Mouse (Mus musculus) MEL (cell line): Measurements from ENCODE around the gene Prdm1. TPM values are rescaled to one million over a fixed set of nuclear protein-coding genes. Genes with fewer than 3 reads are reported as not detected.

Experiments
- DNase-seq: peaks from one replicate; pipeline ENCODE4 v3.0.0; 2011; ENCODE audit warnings: low read depth, low spot score
- H3K27ac ChIP-seq: 2 replicates; pipeline ENCODE4 v1.5.1; 2012; ENCODE audit warnings: low read depth, mild to moderate bottlenecking, control low read depth, low read length, moderate library complexity; ENCODE audit not compliant: control insufficient read depth
- H3K27me3 ChIP-seq, 2 experiments: fragments of 150-350 bp in 1 of 2; sonication (generic) in 1 of 2; 2 replicates each; pipeline ENCODE4 v1.6.1; 2012; ENCODE audit warnings: low read length in 2 of 2, mild to moderate bottlenecking in 2 of 2, improper control_type of control experiment in 1 of 2, moderate library complexity in 1 of 2; ENCODE audit not compliant: insufficient read depth in 2 of 2, control insufficient read depth in 1 of 2
- H3K36me3 ChIP-seq, 2 experiments: 2 replicates each; pipeline ENCODE4 v1.6.1; 2012 to 2014; ENCODE audit warnings: low read length in 2 of 2, improper control_type of control experiment in 1 of 2, inconsistent platforms in 1 of 2, mild to moderate bottlenecking in 1 of 2; ENCODE audit not compliant: insufficient read depth in 2 of 2, control insufficient read depth in 1 of 2
- H3K4me1 ChIP-seq, 2 experiments: fragments of 150-350 bp in 1 of 2; sonication (generic) in 1 of 2; 2 replicates each; pipeline ENCODE4 v1.6.1; 2012; ENCODE audit warnings: low read length in 2 of 2, improper control_type of control experiment in 1 of 2, mild to moderate bottlenecking in 1 of 2; ENCODE audit not compliant: insufficient read depth in 2 of 2, control insufficient read depth in 1 of 2
- H3K4me3 ChIP-seq, 2 experiments: fragments of 150-350 bp in 1 of 2; sonication (generic) in 1 of 2; 2 replicates each; pipeline ENCODE4 v1.5.1; 2012; ENCODE audit warnings: low read depth in 2 of 2, low read length in 2 of 2, mild to moderate bottlenecking in 2 of 2, moderate library complexity in 2 of 2, control low read depth in 1 of 2, improper control_type of control experiment in 1 of 2; ENCODE audit not compliant: control insufficient read depth in 1 of 2, insufficient read depth in 1 of 2
- H3K79me2 ChIP-seq: 2 replicates; pipeline ENCODE4 v1.6.1; 2012; ENCODE audit warnings: mild to moderate bottlenecking, low read length, moderate library complexity; ENCODE audit not compliant: control insufficient read depth, poor library complexity, insufficient read depth
- H3K9ac ChIP-seq: 2 replicates; pipeline ENCODE4 v1.6.1; 2012; ENCODE audit warnings: low read depth, mild to moderate bottlenecking, control low read depth, low read length, moderate library complexity; ENCODE audit not compliant: control insufficient read depth, poor library complexity, severe bottlenecking
- H3K9me3 ChIP-seq: fragments of 150-350 bp; sonication (generic); replicated peaks from 2 replicates; pipeline ENCODE4 v1.6.1; 2012; ENCODE audit warnings: mild to moderate bottlenecking, low read length, improper control_type of control experiment, moderate library complexity; ENCODE audit not compliant: insufficient read depth
- CHD1 ChIP-seq: IDR thresholded peaks from 2 replicates; pipeline ENCODE4 v1.6.1; 2012; ENCODE audit warnings: low read depth, mild to moderate bottlenecking, inconsistent platforms, low read length, improper control_type of control experiment
- CTCF ChIP-seq, 3 experiments: IDR thresholded peaks in 2 of 3; conservative IDR thresholded peaks in 1 of 3; 2 replicates each; pipeline ENCODE4 v1.5.1; 2011 to 2012; ENCODE audit warnings: low read length in 3 of 3, low read depth in 2 of 3, mild to moderate bottlenecking in 2 of 3, improper control_type of control experiment in 1 of 3, inconsistent platforms in 1 of 3, mixed read lengths in 1 of 3, moderate library complexity in 1 of 3; ENCODE audit not compliant: control insufficient read depth in 1 of 3, insufficient read depth in 1 of 3, poor library complexity in 1 of 3, severe bottlenecking in 1 of 3
- ETS1 ChIP-seq: IDR thresholded peaks from 2 replicates; pipeline ENCODE4 v1.6.1; 2012; ENCODE audit warnings: low read depth, mild to moderate bottlenecking, inconsistent platforms, low read length, improper control_type of control experiment, moderate library complexity
- HCFC1 ChIP-seq: IDR thresholded peaks from 2 replicates; pipeline ENCODE4 v1.6.1; 2012; ENCODE audit warnings: low read depth, mild to moderate bottlenecking, inconsistent platforms, low read length, improper control_type of control experiment, moderate library complexity
- KAT2A ChIP-seq: conservative IDR thresholded peaks from 2 replicates; pipeline ENCODE4 v1.6.1; 2012; ENCODE audit warnings: low read depth, low read length, improper control_type of control experiment, inconsistent platforms
- MAX ChIP-seq: IDR thresholded peaks from 2 replicates; pipeline ENCODE4 v1.6.1; 2011; ENCODE audit warnings: low read length, improper control_type of control experiment
- MAZ ChIP-seq: IDR thresholded peaks from 2 replicates; pipeline ENCODE4 v1.6.1; 2012; ENCODE audit warnings: low read depth, mild to moderate bottlenecking, inconsistent platforms, low read length, improper control_type of control experiment
- MXI1 ChIP-seq: IDR thresholded peaks from 2 replicates; pipeline ENCODE4 v1.6.1; 2011; ENCODE audit warnings: mild to moderate bottlenecking, low read depth, low read length, improper control_type of control experiment
- MYC ChIP-seq: IDR thresholded peaks from 2 replicates; pipeline ENCODE4 v1.6.1; 2011; ENCODE audit warnings: low read depth, mild to moderate bottlenecking, low read length, improper control_type of control experiment, moderate library complexity
- NELFE ChIP-seq: IDR thresholded peaks from 2 replicates; pipeline ENCODE4 v1.6.1; 2011; ENCODE audit warnings: low read depth, low read length, improper control_type of control experiment
- NRF1 ChIP-seq: IDR thresholded peaks from 2 replicates; pipeline ENCODE4 v1.6.1; 2014; ENCODE audit warnings: low read depth, mild to moderate bottlenecking, inconsistent platforms, low read length, improper control_type of control experiment, moderate library complexity; ENCODE audit not compliant: poor library complexity, insufficient read depth, severe bottlenecking
- POLR2A ChIP-seq, 2 experiments: IDR thresholded peaks; 2 replicates each; pipeline ENCODE4 v1.6.1; 2011 to 2012; ENCODE audit warnings: low read length in 2 of 2, mild to moderate bottlenecking in 2 of 2, control low read depth in 1 of 2, improper control_type of control experiment in 1 of 2, low read depth in 1 of 2, moderate library complexity in 1 of 2; ENCODE audit not compliant: control insufficient read depth in 1 of 2, insufficient read depth in 1 of 2, poor library complexity in 1 of 2
- RCOR1 ChIP-seq: IDR thresholded peaks from 2 replicates; pipeline ENCODE4 v1.6.1; 2012; ENCODE audit warnings: low read depth, mild to moderate bottlenecking, inconsistent platforms, low read length, improper control_type of control experiment
- SIN3A ChIP-seq: IDR thresholded peaks from 2 replicates; pipeline ENCODE4 v1.6.1; 2012; ENCODE audit warnings: low read length, improper control_type of control experiment, inconsistent platforms
- SMC3 ChIP-seq: IDR thresholded peaks from 2 replicates; pipeline ENCODE4 v1.6.1; 2011; ENCODE audit warnings: low read depth, low read length, improper control_type of control experiment
- TAL1 ChIP-seq: IDR thresholded peaks from 2 replicates; pipeline ENCODE4 v1.6.1; 2012; ENCODE audit warnings: mild to moderate bottlenecking, inconsistent platforms, low read length, moderate library complexity, mixed read lengths
- TBP ChIP-seq: IDR thresholded peaks from 2 replicates; pipeline ENCODE4 v1.8.0; 2011; ENCODE audit warnings: low read depth, low read length, improper control_type of control experiment
- TCF12 ChIP-seq: IDR thresholded peaks from 2 replicates; pipeline ENCODE4 v1.6.1; 2014; ENCODE audit warnings: low read depth, mild to moderate bottlenecking, inconsistent platforms, low read length, improper control_type of control experiment, moderate library complexity
- UBTF ChIP-seq: IDR thresholded peaks from 2 replicates; pipeline ENCODE4 v1.6.1; 2012; ENCODE audit warnings: low read depth, mild to moderate bottlenecking, inconsistent platforms, low read length, improper control_type of control experiment, moderate library complexity, borderline replicate concordance; ENCODE audit not compliant: insufficient read depth
- USF1 ChIP-seq: IDR thresholded peaks from 2 replicates; pipeline ENCODE4 v1.6.1; 2014; ENCODE audit warnings: low read depth, mild to moderate bottlenecking, inconsistent platforms, low read length, improper control_type of control experiment, moderate library complexity
- USF2 ChIP-seq, 2 experiments: IDR thresholded peaks; 2 replicates each; pipeline ENCODE4 v1.6.1; 2011 to 2012; ENCODE audit warnings: improper control_type of control experiment in 2 of 2, low read length in 2 of 2, borderline replicate concordance in 1 of 2, inconsistent platforms in 1 of 2, low read depth in 1 of 2, mild to moderate bottlenecking in 1 of 2; ENCODE audit not compliant: insufficient read depth in 1 of 2
- polyA plus RNA-seq, 2 experiments: library from polyadenylated mRNA; stranded (reverse) in 1 of 2; unstranded in 1 of 2; fragments of >175 nt in 1 of 2; fragments of >200 nt in 1 of 2; gene quantifications; 2 replicates each; pipeline versions ENCODE4 v1.2.1 to v1.2.4; 2012; ENCODE audit warnings: low replicate concordance in 2 of 2, low read depth in 1 of 2; ENCODE audit not compliant: insufficient read length in 2 of 2, insufficient read depth in 1 of 2, missing spikeins in 1 of 2
- total RNA-seq: library from RNA; depleted of rRNA; stranded (reverse); fragments of 300-350 nt; gene quantifications from 2 replicates; pipeline ENCODE4 v1.2.3, GENCODE M21; 2012

Gene Prdm1
- total and polyA plus RNA-seq, 3 experiments = 0.14 TPM; not detected in 2

- H3K27ac ChIP-seq = peak overlapping the region; percentile 58
- no peaks in the 10 kb centered on the region; a peak in 1 of 4 replicates for H3K27me3 ChIP-seq
- no peaks in the 10 kb centered on the region for H3K79me2 ChIP-seq
- DNase-seq = peak; percentile 93
- TF ChIP-seq KAT2A (no peak), MYC (peak; percentile 41; the same call in 1 of the 2 replicates), MAZ (no peak), UBTF (no peak), MXI1 (peak; percentile 88), CTCF (IDR thresholded peaks at IDR 0.05 in 2 of 3, conservative IDR thresholded peaks at IDR 0.05 in 1 of 3; ENCODE audit: control insufficient read depth in 1 of 3, insufficient read depth in 1 of 3, low read depth in 2 of 3, low read length in 3 of 3, poor library complexity in 1 of 3, severe bottlenecking in 1 of 3) (no peak), MAX (peak; percentile 89), TCF12 (0 out of 2 replicates have a peak, but pooled peaks have one; percentile 12), NELFE (peak; percentile 50), POLR2A (IDR thresholded peaks at IDR 0.05; ENCODE audit: control insufficient read depth in 1 of 2, insufficient read depth in 1 of 2, low read depth in 1 of 2, low read length in 2 of 2, poor library complexity in 1 of 2) (peak; percentile 64 to 68), USF1 (peak; percentile 98), TAL1 (no peak), NRF1 (peak; percentile 59), TBP (0 out of 2 replicates have a peak, but pooled peaks have one; percentile 23), SMC3 (no peak), USF2 (IDR thresholded peaks at IDR 0.05; ENCODE audit: borderline replicate concordance in 1 of 2, insufficient read depth in 1 of 2, low read depth in 1 of 2, low read length in 2 of 2) (peak in 1 of 2 experiments; percentile 88; a peak in 2 of 4 replicates), CHD1 (no peak), ETS1 (peak; percentile 43; the same call in 1 of the 2 replicates), SIN3A (peak; percentile 81), RCOR1 (no peak; the same call in 1 of the 2 replicates), HCFC1 (peak; percentile 43)
- peak overlapping the region; percentile 85 to 97 for H3K4me3 ChIP-seq
- H3K36me3 ChIP-seq = peaks cover 0 to 9% of the 10 kb centered on the region in 2 experiments; a peak in 2 of 4 replicates
- peak overlapping the region; percentile 87 for H3K9ac ChIP-seq
- H3K4me1 ChIP-seq = peaks cover 0 to 7% of the 10 kb centered on the region in 2 experiments; a peak in 2 of 4 replicates
- no peaks in the 10 kb centered on the region for H3K9me3 ChIP-seq
Observed at GRCm38 (mm10) chr10:44529218-44530066, 1.1 kb upstream of the Prdm1 start.
